Mouse (Mus musculus): ENCODE results near the gene Dusp27.

GRCm38 (mm10) chr1:166150035-166150434 lies 22.3 kb upstream of the Dusp27 start:
- TF ChIP-seq GATA1 (IDR thresholded peaks at IDR 0.05; ENCODE audit: low read length) (no peak), TAL1 (IDR thresholded peaks at IDR 0.05; ENCODE audit: low read length) (no peak)
